Mouse (Mus musculus) layer of hippocampus, adult 9-10 months (tissue): ENCODE data around the gene 4931428L18Rik.
"Not testable (repeated sequence)": the region's sequence is repeated elsewhere in the genome, so short reads cannot be mapped to it uniquely, and the experiment has no call there.

Experiments
- DNase-seq: peaks from one replicate; pipeline ENCODE4 v3.0.0; 2022; ENCODE audit warnings: low spot score

Gene 4931428L18Rik

GRCm38 (mm10) chr1:31058861-31059351, 163.6 kb downstream of the 4931428L18Rik start:
- DNase-seq = no peak

- no peak for DNase-seq
Measured at GRCm38 (mm10) chr1:31058196-31058595, 164.3 kb downstream of the 4931428L18Rik start.

GRCm38 (mm10) chr1:31051370-31051921, 171.0 kb downstream of the 4931428L18Rik start:
- DNase-seq = no peak

- no peak for DNase-seq
Measured at GRCm38 (mm10) chr1:31049954-31050652, 172.4 kb downstream of the 4931428L18Rik start.

GRCm38 (mm10) chr1:31043208-31043607, 179.3 kb downstream of the 4931428L18Rik start:
- DNase-seq = no peak

GRCm38 (mm10) chr1:31042793-31043192, 179.7 kb downstream of the 4931428L18Rik start:
- no peak for DNase-seq

GRCm38 (mm10) chr1:31033851-31034534, 188.5 kb downstream of the 4931428L18Rik start:
- DNase-seq = no peak

GRCm38 (mm10) chr1:31032351-31032750, 190.1 kb downstream of the 4931428L18Rik start:
- no peak for DNase-seq

- no peak for DNase-seq
Measured at GRCm38 (mm10) chr1:31023173-31023572, 199.3 kb downstream of the 4931428L18Rik start.

GRCm38 (mm10) chr1:31019283-31019682, 203.2 kb downstream of the 4931428L18Rik start:
- no peak for DNase-seq

- DNase-seq = no peak
Measured at GRCm38 (mm10) chr1:31017377-31017776, 205.1 kb downstream of the 4931428L18Rik start.

GRCm38 (mm10) chr1:31016068-31016467, 206.4 kb downstream of the 4931428L18Rik start:
- DNase-seq = no peak

GRCm38 (mm10) chr1:31015261-31015660, 207.2 kb downstream of the 4931428L18Rik start:
- DNase-seq = no peak

- not testable (repeated sequence) for DNase-seq
Measured at GRCm38 (mm10) chr1:30977868-30978267, 244.6 kb downstream of the 4931428L18Rik start, which contains the start of gene AC153137.1. AC153137.1 (minus strand) TSS chr1:30977968.

GRCm38 (mm10) chr1:30977239-30977638, 245.2 kb downstream of the 4931428L18Rik start:
- not testable (repeated sequence) for DNase-seq

GRCm38 (mm10) chr1:30951795-30952194, 270.7 kb downstream of the 4931428L18Rik start:
- DNase-seq = no peak

GRCm38 (mm10) chr1:30950456-30950835, 272.0 kb downstream of the 4931428L18Rik start:
- DNase-seq = no peak

- DNase-seq = peak; percentile 90
Measured at GRCm38 (mm10) chr1:30949710-30950455, 272.6 kb downstream of the 4931428L18Rik start.

GRCm38 (mm10) chr1:30948950-30949639, 273.4 kb downstream of the 4931428L18Rik start:
- no peak for DNase-seq

- DNase-seq = no peak
Measured at GRCm38 (mm10) chr1:30948361-30948949, 274.0 kb downstream of the 4931428L18Rik start.
